Mouse (Mus musculus) limb, embryonic 15.5 days (tissue): ENCODE data around the gene Cadm4. TPM values are rescaled to one million over a fixed set of nuclear protein-coding genes. Genes with fewer than 3 reads are reported as not detected.
A peak's percentile ranks its signal among the peaks of the same experiment; 100 is the strongest.
"Not testable (repeated sequence)": the region's sequence is repeated elsewhere in the genome, so short reads cannot be mapped to it uniquely, and the experiment has no call there.

ENCODE experiments used
- ATAC-seq: fragments of 200-750 bp; cut with Nextera tagmentation; 2 replicates; pipeline ENCODE4 v1.8.0; 2017; ENCODE audit warnings: low read depth, moderate TSS enrichment; ENCODE audit not compliant: insufficient number of reproducible peaks, low FRiP score, low TSS enrichment
- H3K27ac ChIP-seq: fragments of 300-500 bp; sonication (generic); 2 replicates; pipeline ENCODE4 v1.5.1; 2015; ENCODE audit warnings: moderate library complexity, mild to moderate bottlenecking, inconsistent platforms
- H3K27me3 ChIP-seq: fragments of 300-500 bp; sonication (generic); 2 replicates; pipeline ENCODE4 v1.6.1; 2015; ENCODE audit warnings: inconsistent platforms
- H3K36me3 ChIP-seq: fragments of 300-500 bp; sonication (generic); 2 replicates; pipeline ENCODE4 v1.6.1; 2015; ENCODE audit warnings: inconsistent platforms
- H3K4me1 ChIP-seq: fragments of 300-500 bp; sonication (generic); 2 replicates; pipeline ENCODE4 v1.6.1; 2015; ENCODE audit warnings: inconsistent platforms
- H3K4me2 ChIP-seq: fragments of 300-500 bp; sonication (generic); 2 replicates; pipeline ENCODE4 v1.6.1; 2015; ENCODE audit warnings: mild to moderate bottlenecking, inconsistent platforms
- H3K4me3 ChIP-seq: fragments of 300-500 bp; sonication (generic); 2 replicates; pipeline ENCODE4 v1.5.1; 2015; ENCODE audit warnings: mild to moderate bottlenecking, inconsistent platforms
- H3K9ac ChIP-seq: fragments of 300-500 bp; sonication (generic); 2 replicates; pipeline ENCODE4 v1.6.1; 2015; ENCODE audit warnings: inconsistent platforms
- H3K9me3 ChIP-seq: fragments of 300-500 bp; sonication (generic); 2 replicates; pipeline ENCODE4 v1.6.1; 2016; ENCODE audit warnings: inconsistent platforms
- WGBS: fragments of 180-500 bp; shearing (Covaris S2); methylation state at CpG from one replicate; pipeline ENCODE4 v1.1.7; 2015; 5-methylcytosine and 5-hydroxymethylcytosine counted together
- polyA plus RNA-seq: library from polyadenylated mRNA; unstranded; fragments of >200 nt; fragmentation: Nextera tagmentation; extraction: Ambion mirVana; gene quantifications from 2 replicates; pipeline ENCODE4 v1.2.1, GENCODE M21; 2015

Gene Cadm4
- polyA plus RNA-seq, 1 experiment from 2014 or later: 6.3 TPM

DNA sequence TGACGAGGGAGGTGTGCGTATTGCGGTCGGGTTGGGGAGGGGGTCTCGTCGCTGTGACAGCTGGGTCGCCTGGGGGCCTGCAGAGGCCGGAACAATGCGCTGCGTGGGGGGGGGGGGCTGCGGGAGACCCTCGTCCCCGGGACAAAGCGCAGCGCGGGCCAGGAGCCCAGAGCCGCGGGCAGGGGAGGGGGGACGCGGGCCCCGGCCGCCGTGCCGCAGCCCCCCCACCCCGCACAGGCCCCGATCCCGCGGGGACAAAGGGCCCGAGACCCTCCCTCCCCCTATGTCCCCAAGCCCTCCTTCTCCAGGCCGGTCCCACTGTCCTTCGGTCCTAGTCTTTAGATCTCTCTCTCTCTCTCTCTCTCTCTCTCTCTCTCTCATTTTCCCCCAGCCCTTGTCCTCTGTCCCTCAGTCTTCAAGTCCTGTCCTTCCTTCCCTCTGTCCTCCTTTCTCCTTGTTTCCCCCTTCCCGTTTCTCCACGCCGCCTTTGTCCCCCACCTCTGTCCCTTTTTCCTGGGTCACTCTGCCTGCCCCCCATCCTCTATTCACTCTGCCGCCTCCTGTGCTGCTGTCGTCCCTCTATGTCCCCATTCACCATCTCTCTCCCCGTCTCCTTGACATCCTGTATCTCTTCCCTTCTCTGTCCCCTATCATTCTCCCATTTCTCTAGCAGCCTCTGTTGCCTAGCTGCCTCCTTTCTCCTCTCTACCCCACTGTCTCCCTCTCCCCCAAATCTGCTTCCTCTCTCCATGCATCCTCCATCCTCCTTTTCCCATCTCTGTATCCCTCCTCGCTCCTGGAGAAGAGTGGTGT is 591 bp downstream of the Cadm4 start:
- Histone ChIP-seq H3K36me3 (no peaks in the 10 kb centered on the region), H3K9me3 (no peaks in the 10 kb centered on the region), H3K4me3 (peak overlapping the region; percentile 65), H3K4me2 (peak overlapping the region; percentile 98), H3K27ac (no peak overlapping the region), H3K9ac (peak overlapping the region; percentile 44), H3K27me3 (peaks cover 33% of the 10 kb centered on the region; the same call in 1 of the 2 replicates), H3K4me1 (peaks cover 15% of the 10 kb centered on the region)
- WGBS: 1% methylated on average over 28 of the region's 38 CpGs
- ATAC-seq: no peak

DNA sequence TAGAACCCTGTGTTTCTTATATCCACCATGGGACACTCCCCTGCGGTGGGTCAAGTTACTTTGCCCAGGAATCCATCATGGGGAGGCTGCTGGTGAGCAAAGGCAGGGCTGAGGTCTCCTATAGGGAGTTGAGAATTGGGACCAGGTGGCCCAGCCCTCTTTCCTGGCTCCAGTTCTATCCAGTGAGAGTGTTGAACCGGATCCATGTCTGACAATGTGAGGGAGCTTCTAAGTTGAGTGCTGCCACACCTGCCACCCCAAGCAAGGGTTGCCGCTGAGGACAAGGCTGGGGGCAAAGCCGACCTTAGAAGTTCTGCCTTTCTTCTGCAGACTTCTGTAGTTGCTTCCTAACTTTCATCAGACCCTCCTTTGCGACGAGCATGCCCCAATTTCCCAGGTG is 1.5 kb downstream of the Cadm4 start:
- H3K9me3 ChIP-seq, H3K36me3 ChIP-seq, H3K9ac ChIP-seq, H3K4me2 ChIP-seq, H3K27ac ChIP-seq, ATAC-seq, H3K4me3 ChIP-seq: not testable (repeated sequence)
- H3K27me3 ChIP-seq: peaks cover 33% of the 10 kb centered on the region; the same call in 1 of the 2 replicates
- 42% methylated on average over 6 of the region's 6 CpGs for WGBS
- peaks cover 15% of the 10 kb centered on the region for H3K4me1 ChIP-seq

DNA sequence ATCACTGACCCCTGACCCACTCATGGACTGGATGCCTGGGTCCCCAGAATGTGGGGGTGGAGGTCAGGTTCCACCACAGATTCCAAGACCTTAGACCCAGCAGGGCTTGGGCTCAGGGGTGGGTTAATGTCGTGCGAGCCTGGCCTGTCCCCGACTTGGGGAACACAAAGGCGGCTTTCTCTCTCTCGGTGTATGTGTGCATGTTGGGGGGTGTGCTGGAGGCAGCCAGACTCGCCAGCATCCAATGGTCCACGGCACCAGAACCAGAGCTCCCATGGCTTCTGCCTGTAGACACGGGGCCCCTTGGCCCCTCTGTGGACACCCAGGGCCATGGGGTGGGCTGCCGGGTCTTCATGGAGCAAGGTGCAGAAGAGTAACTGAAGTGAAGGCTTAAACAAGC is 3.7 kb downstream of the Cadm4 start:
- Histone ChIP-seq H3K4me3 (no peak overlapping the region), H3K9ac (no peak overlapping the region), H3K27ac (no peak overlapping the region), H3K4me2 (no peak overlapping the region), H3K9me3 (no peaks in the 10 kb centered on the region), H3K36me3 (no peaks in the 10 kb centered on the region), H3K4me1 (peaks cover 15% of the 10 kb centered on the region), H3K27me3 (peaks cover 28% of the 10 kb centered on the region; the same call in 1 of the 2 replicates)
- 74% methylated on average over 9 of the region's 9 CpGs for WGBS
- ATAC-seq: no peak

DNA sequence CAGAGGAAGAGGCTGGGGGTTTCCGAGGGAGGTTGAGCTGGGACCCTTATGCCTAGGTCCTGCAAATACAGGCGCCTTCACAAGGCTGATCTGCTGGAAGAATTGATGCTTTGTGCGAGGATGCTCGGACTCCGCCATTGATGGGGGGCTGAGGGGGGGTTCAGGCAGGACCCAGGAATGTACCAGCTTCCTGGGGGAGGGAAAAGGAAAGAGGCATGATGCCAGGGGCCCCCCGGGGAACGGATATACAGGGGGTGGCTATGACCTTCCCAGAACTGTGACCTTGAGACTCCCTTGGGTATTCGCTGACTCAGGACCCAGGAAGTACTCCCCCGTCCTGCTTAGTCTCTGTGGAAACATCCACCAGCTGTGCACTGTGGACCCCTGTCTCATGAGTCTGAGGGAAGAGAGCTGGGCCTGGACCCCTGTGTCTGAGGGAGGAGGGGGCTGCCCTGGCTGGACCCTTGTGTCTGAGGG is 4.9 kb downstream of the Cadm4 start:
- no peak overlapping the region for H3K4me3 ChIP-seq
- no peak for ATAC-seq
- H3K27me3 ChIP-seq: peaks cover 17% of the 10 kb centered on the region; the same call in 1 of the 2 replicates
- no peaks in the 10 kb centered on the region for H3K36me3 ChIP-seq
- H3K4me2 ChIP-seq: no peak overlapping the region
- no peak overlapping the region for H3K9ac ChIP-seq
- H3K9me3 ChIP-seq: no peaks in the 10 kb centered on the region
- peaks cover 5% of the 10 kb centered on the region; the same call in 1 of the 2 replicates for H3K4me1 ChIP-seq
- no peak overlapping the region for H3K27ac ChIP-seq
- WGBS: 63% methylated on average over 9 of the region's 9 CpGs

DNA sequence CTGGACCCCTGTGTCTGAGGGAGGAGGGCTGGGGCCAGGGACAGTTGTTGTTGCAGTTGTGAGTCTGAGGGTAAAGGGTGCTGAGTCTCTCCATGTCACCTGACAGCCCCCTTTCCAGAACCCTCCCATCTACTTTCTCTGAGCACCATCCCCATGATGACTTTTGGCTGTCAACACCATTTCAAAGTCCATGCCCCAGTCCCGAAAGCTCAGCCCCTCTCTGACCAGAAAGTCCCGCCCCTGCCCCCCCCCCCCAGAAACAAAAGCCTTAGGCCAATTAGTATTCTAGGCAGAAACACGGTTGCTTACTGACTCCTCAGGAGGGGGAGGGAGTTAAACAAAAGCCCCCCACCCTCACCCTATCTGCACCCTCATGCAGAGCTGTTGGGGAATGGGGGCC is 5.6 kb downstream of the Cadm4 start:
- Histone ChIP-seq H3K9ac (no peak overlapping the region), H3K4me3 (no peak overlapping the region), H3K4me2 (no peak overlapping the region), H3K9me3 (no peaks in the 10 kb centered on the region), H3K36me3 (no peaks in the 10 kb centered on the region), H3K27ac (no peak overlapping the region), H3K4me1 (0 out of 2 replicates have a peak, but pooled peaks cover under 1% of the 10 kb centered on the region), H3K27me3 (peaks cover 14% of the 10 kb centered on the region; the same call in 1 of the 2 replicates)
- no peak for ATAC-seq
- 49% methylated on average over 3 of the region's 3 CpGs for WGBS

DNA sequence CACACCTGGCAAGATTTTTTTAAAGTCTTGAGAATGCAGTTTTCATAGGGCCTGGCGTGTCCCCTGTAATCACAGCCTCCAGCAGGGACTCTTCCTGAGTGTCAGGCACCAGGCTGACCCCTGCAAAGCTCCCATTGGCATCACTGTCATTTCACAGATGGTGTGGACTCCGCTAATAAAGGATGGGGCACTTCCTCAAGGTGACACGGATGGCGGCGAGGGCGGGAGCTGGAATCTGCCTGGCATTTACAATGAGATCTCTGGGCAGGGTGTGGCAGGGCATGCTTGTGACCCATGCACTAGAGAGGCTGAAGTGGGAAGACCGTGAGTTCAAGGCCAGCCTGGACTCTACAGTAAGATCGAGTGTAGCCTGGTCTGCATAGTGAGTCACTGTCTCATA is 6.5 kb downstream of the Cadm4 start:
- 85% methylated on average over 8 of the region's 8 CpGs for WGBS

DNA sequence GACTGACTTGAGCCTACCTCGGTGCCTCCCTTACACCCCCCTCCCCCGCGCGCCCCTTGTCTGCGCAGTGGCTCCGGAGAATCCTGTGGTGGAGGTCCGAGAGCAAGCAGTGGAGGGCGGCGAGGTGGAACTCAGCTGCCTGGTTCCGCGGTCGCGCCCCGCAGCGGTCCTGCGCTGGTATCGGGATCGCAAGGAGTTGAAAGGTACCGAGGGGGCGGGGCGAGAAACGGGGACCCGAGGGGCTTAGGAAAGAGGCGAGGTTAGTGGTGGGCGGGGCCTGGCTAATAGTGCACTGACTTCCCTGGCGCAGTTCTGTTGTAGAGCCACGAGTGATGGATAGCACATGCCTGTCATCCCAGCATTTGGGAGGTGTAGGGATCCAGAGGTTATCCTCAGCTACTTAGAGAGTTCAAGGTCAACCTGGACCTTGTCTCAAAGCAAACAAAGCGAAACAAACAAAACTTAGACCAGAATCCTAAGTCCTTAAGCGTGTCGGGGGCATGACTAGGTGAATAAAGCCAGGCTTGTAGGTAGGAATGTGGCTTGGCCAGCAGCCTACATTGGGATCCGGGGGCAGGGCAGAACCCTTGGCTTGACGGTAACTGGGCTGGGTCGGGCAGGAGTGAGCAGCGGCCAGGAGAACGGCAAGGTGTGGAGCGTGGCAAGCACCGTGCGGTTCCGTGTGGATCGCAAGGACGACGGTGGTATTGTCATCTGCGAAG is 18.2 kb downstream of the Cadm4 start:
- H3K27me3 ChIP-seq: peaks cover 41% of the 10 kb centered on the region

More for the DNA sequence above, 6.5 kb downstream of the Cadm4 start:
- Histone ChIP-seq H3K36me3 (no peaks in the 10 kb centered on the region), H3K27ac (no peak overlapping the region), H3K9me3 (no peaks in the 10 kb centered on the region), H3K9ac (no peak overlapping the region), H3K4me2 (no peak overlapping the region), H3K27me3 (peaks cover 6% of the 10 kb centered on the region; the same call in 1 of the 2 replicates), H3K4me3 (no peak overlapping the region), H3K4me1 (no peaks in the 10 kb centered on the region)
- no peak for ATAC-seq

DNA sequence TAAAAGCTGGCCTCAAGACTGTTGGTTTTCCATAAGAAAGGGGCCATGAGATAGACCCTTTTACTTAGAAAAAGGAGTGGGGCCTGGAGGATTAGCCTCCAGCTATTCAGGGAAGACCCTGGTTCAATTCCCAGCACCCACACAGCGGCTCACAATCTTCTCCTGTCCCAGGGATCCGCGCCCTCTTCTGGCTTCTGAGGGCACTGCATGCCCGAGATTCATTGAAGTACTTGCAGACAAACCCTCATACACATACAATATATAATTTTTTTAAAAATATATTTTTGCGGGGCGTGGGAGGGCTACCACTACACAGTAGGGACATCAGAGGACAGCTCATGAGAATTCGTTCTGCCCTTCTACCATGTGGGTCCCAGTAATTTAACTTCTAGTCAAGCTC is 19.1 kb downstream of the Cadm4 start:
- 27% methylated on average over 7 of the region's 7 CpGs for WGBS
- H3K9me3 ChIP-seq: no peaks in the 10 kb centered on the region
- no peaks in the 10 kb centered on the region for H3K36me3 ChIP-seq
- ATAC-seq: no peak
- H3K4me3 ChIP-seq: no peak overlapping the region
- no peak overlapping the region for H3K9ac ChIP-seq
- H3K27ac ChIP-seq: no peak overlapping the region
- peaks cover 29% of the 10 kb centered on the region for H3K4me1 ChIP-seq
- peaks cover 41% of the 10 kb centered on the region for H3K27me3 ChIP-seq
- no peak overlapping the region for H3K4me2 ChIP-seq

More for the DNA sequence above, 18.2 kb downstream of the Cadm4 start:
- H3K36me3 ChIP-seq: no peaks in the 10 kb centered on the region
- peak overlapping the region; percentile 32 for H3K4me3 ChIP-seq
- ATAC-seq: 0 out of 2 replicates have a peak, but pooled peaks have one; percentile 50
- peak overlapping the region; percentile 64 for H3K4me2 ChIP-seq
- H3K4me1 ChIP-seq: peaks cover 20% of the 10 kb centered on the region
- no peaks in the 10 kb centered on the region for H3K9me3 ChIP-seq
- WGBS: 10% methylated on average over 43 of the region's 43 CpGs
- no peak overlapping the region; the same call in 1 of the 2 replicates for H3K9ac ChIP-seq
- no peak overlapping the region for H3K27ac ChIP-seq

DNA sequence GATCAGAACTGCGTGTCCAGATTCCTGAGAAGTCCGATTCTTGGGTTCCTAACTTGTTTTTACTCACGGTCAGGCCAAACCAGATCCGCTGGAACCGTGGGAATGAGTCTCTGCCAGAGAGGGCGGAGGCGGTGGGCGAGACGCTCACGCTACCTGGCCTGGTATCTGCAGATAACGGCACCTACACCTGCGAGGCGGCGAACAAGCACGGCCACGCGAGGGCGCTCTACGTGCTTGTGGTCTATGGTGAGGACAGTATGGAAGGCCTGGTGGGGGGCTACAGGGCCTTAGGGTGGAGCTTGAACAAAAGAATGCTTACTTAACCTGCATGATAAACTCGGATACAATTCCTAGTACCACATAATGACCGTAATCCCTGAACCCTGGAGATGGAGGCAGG is 19.7 kb downstream of the Cadm4 start:
- Histone ChIP-seq H3K9ac (no peak overlapping the region), H3K4me3 (no peak overlapping the region), H3K4me1 (peaks cover 35% of the 10 kb centered on the region), H3K9me3 (no peaks in the 10 kb centered on the region), H3K4me2 (no peak overlapping the region), H3K36me3 (no peaks in the 10 kb centered on the region), H3K27ac (no peak overlapping the region), H3K27me3 (peaks cover 41% of the 10 kb centered on the region)
- ATAC-seq: no peak
- 42% methylated on average over 21 of the region's 21 CpGs for WGBS

DNA sequence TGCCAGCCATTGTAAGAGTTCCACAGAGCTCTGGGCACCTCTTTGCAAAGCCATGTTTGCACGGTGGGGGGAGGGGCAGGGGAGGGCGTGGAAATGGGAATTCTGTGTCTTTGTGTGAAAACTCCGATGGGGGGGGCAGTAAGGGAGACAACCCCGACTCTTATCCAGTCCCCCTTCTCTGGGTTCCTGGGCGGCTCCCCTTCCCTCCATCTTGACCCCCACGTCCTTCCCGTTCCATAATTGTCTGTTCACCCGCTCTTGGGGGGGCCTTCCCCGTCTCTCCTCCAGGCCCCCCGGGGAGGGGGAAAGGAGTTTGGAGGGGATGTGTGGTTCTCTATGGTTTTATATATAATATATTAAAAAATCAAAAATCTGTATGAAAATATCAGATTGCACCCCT is 22.2 kb downstream of the Cadm4 start:
- no peaks in the 10 kb centered on the region for H3K36me3 ChIP-seq
- no peak overlapping the region for H3K4me3 ChIP-seq
- no peak overlapping the region for H3K27ac ChIP-seq
- ATAC-seq: no peak
- no peak overlapping the region for H3K9ac ChIP-seq
- H3K27me3 ChIP-seq: peaks cover 32% of the 10 kb centered on the region
- H3K4me2 ChIP-seq: no peak overlapping the region
- no peaks in the 10 kb centered on the region for H3K9me3 ChIP-seq
- WGBS: 15% methylated on average over 10 of the region's 10 CpGs
- peaks cover 46% of the 10 kb centered on the region for H3K4me1 ChIP-seq

DNA sequence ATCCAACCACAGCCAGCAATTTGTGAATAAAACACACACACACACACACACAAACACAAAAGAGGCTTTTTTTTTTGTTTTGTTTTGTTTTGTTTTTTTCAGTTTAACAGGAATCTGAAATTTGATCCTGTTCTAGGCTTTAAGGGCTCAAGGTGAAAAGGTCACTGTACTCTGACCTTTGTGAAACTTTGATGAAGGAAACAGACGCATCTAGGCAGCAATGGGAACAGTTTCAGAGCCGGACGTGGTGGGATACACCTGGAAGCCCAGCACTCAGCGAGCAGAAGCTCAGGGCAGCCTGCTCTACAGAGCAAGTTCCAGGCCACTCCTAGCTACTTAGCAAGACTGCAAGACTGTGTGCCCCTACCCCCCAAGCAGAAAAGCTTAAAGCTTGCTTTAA is 23.0 kb downstream of the Cadm4 start:
- Histone ChIP-seq H3K4me2 (no peak overlapping the region), H3K4me3 (no peak overlapping the region), H3K9me3 (no peaks in the 10 kb centered on the region), H3K4me1 (peaks cover 43% of the 10 kb centered on the region), H3K27me3 (peaks cover 23% of the 10 kb centered on the region), H3K9ac (no peak overlapping the region), H3K27ac (no peak overlapping the region), H3K36me3 (no peaks in the 10 kb centered on the region)
- ATAC-seq: no peak
- 23% methylated on average over 4 of the region's 4 CpGs for WGBS
